In genomic region chr5:53661508-53661907, GRCm38 (mm10) we compare ENCODE assay signal across 21 mouse cellular contexts. TPM values are rescaled to one million over a fixed set of nuclear protein-coding genes. Genes with fewer than 3 reads are reported as not detected.
"Had no signal": no experiment of that assay in that cellular context is flagged by ENCODE, and none has a peak within 500 bp of the region (broad histone marks: within the 10 kb centered on the region; RNA-seq: fewer than 3 reads in every experiment).

No protein-coding gene starts in this region.

- H3K9ac ChIP-seq: intestine, embryonic 15.5 days; limb, embryonic 13.5 days; liver, embryonic 13.5 days; midbrain, embryonic 13.5 days had no signal

- H3K4me2 ChIP-seq: intestine, embryonic 15.5 days; limb, embryonic 13.5 days; liver, embryonic 13.5 days; midbrain, embryonic 13.5 days had no signal

- H3K9me3 ChIP-seq: intestine, embryonic 15.5 days; limb, embryonic 13.5 days; liver, embryonic 13.5 days; midbrain, embryonic 13.5 days had no signal

- H3K27me3 ChIP-seq: intestine, embryonic 15.5 days; limb, embryonic 13.5 days; liver, embryonic 13.5 days; midbrain, embryonic 13.5 days had no signal

- H3K4me3 ChIP-seq: intestine, embryonic 15.5 days; left cerebral cortex, adult 2 months; limb, embryonic 13.5 days; liver, embryonic 13.5 days; midbrain, embryonic 13.5 days had no signal

- ATAC-seq: intestine, embryonic 15.5 days; midbrain, embryonic 13.5 days; midbrain, embryonic 16.5 days had no signal

- H3K36me3 ChIP-seq: intestine, embryonic 15.5 days; liver, embryonic 13.5 days; midbrain, embryonic 13.5 days had no signal

- DNase-seq: kidney, adult 11 months; kidney, adult 9 months; kidney, postnatal 36 days; layer of hippocampus, postnatal 36 days; left cerebral cortex, postnatal 4 days; liver, embryonic 13.5 days; lung, adult 2 months; lung, postnatal 4 days; thymus, adult 2 months; thymus, postnatal 14 days; thymus, postnatal 4 days had no signal

- H3K27ac ChIP-seq: intestine, embryonic 15.5 days; left cerebral cortex, adult 2 months; limb, embryonic 13.5 days; liver, embryonic 13.5 days; midbrain, embryonic 13.5 days; stomach, postnatal 0 days had no signal

- H3K4me1 ChIP-seq: intestine, embryonic 15.5 days; limb, embryonic 13.5 days; liver, embryonic 13.5 days; midbrain, embryonic 13.5 days had no signal

RNA-seq across cellular contexts. Expression of gene Cckar, which starts 46.0 kb away (rescaled TPM):
- total RNA-seq: layer of hippocampus, adult 8-10 months; layer of hippocampus, postnatal 36 days; megakaryocyte, adult 5-6 weeks; monocyte, adult 5-6 weeks had no signal
- polyA plus RNA-seq: liver, adult 2 months had no signal
